Comparison of ENCODE assay signal across 28 mouse cellular contexts in the genomic region with DNA sequence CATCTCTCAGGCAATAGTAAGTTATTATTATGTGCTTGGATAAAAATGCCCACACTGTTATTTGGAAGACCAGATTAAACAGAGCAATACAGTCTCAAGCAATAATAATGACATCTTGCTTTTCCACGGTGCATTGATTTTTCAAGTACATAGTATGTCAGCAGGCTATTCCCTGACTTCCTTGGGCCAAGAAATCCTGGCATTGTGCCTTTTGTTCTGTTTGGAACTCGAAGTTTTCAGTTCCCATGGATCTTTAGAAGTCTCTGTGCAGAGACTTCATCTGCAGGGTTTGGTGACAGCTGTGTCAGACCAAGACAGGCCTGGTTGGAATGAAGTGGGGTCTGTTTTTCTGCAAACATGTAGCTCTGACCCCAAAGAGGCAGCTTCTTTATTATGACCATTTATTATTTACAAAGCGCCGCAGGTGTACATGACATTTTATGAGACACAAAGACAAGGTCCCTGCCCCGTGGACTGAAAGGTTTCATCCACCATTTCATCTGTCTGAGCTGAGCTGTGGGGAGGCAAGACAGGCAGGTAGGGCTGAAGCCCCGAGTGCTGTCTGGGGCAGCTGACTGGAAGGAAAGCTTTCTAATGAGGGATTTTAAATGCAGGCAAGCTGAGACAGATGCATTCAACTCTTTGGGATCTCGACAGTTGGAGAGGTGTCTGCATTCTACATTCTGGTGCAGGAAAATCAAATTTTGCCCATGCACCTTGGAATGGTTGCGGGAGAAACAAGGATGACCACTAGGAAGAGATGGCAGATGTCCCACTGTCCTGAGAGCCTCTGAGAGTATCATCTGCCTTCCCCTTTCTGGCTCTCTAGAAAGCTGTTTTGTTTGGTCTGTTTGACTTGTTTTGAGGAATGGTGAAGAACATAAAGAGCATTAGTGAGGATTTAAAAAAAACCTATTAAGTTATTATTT. TPM values are rescaled to one million over a fixed set of nuclear protein-coding genes. Genes with fewer than 3 reads are reported as not detected.
DNase-seq lines count a peak whose midpoint lies in the region; ATAC-seq and TF ChIP-seq lines count a peak whose summit lies in the region.
"Had no signal": no experiment of that assay in that cellular context is flagged by ENCODE, and none has a peak within 500 bp of the region (broad histone marks: within the 10 kb centered on the region; RNA-seq: fewer than 3 reads in every experiment).

No protein-coding gene starts in this region.

- H3K27ac ChIP-seq in embryonic facial prominence, embryonic 14.5 days (replicated peaks; ENCODE audit: low read depth, low read length): no peak overlapping the region
- no peak overlapping the region for H3K27ac ChIP-seq in embryonic facial prominence, embryonic 10.5 days (replicated peaks)
- H3K27ac ChIP-seq in hindbrain, postnatal 0 days: no peak overlapping the region
- no peak overlapping the region for H3K27ac ChIP-seq in hindbrain, embryonic 13.5 days
- peak overlapping the region; percentile 9; the same call in 1 of the 2 replicates for H3K27ac ChIP-seq in neural tube, embryonic 15.5 days (replicated peaks)
- H3K27ac ChIP-seq: forebrain, embryonic 13.5 days; heart, adult 2 months; heart, embryonic 13.5 days; kidney, embryonic 15.5 days; limb, embryonic 15.5 days; liver, embryonic 14.5 days; lung, embryonic 15.5 days; neural tube, embryonic 12.5 days had no signal

- H3K27me3 ChIP-seq in embryonic facial prominence, embryonic 14.5 days (replicated peaks; ENCODE audit: control insufficient read depth, insufficient read depth, low read length): no peaks in the 10 kb centered on the region
- H3K27me3 ChIP-seq in embryonic facial prominence, embryonic 10.5 days (replicated peaks; ENCODE audit: low read depth, poor library complexity, severe bottlenecking): no peaks in the 10 kb centered on the region
- H3K27me3 ChIP-seq in hindbrain, postnatal 0 days (ENCODE audit: insufficient read depth, low read length): no peaks in the 10 kb centered on the region
- H3K27me3 ChIP-seq in hindbrain, embryonic 13.5 days: no peaks in the 10 kb centered on the region
- no peaks in the 10 kb centered on the region for H3K27me3 ChIP-seq in neural tube, embryonic 15.5 days (replicated peaks)
- H3K27me3 ChIP-seq: forebrain, embryonic 13.5 days; heart, embryonic 13.5 days; kidney, embryonic 15.5 days; limb, embryonic 15.5 days; lung, embryonic 15.5 days; neural tube, embryonic 12.5 days had no signal

- no peak for ATAC-seq in embryonic facial prominence, embryonic 14.5 days (ENCODE audit: low read depth)
- no peak for ATAC-seq in hindbrain, postnatal 0 days
- no peak for ATAC-seq in hindbrain, embryonic 13.5 days (ENCODE audit: low FRiP score)
- ATAC-seq in neural tube, embryonic 15.5 days (ENCODE audit: low FRiP score): no peak
- ATAC-seq in erythroblast, adult 5-6 weeks (replicated peaks; ENCODE audit: low FRiP score, poor library complexity, severe bottlenecking): no peak

- no peaks in the 10 kb centered on the region for H3K4me1 ChIP-seq in embryonic facial prominence, embryonic 14.5 days (ENCODE audit: control insufficient read depth, insufficient read depth, low read length)
- H3K4me1 ChIP-seq in embryonic facial prominence, embryonic 10.5 days: peaks cover 14% of the 10 kb centered on the region
- peaks cover 4% of the 10 kb centered on the region; the same call in 1 of the 2 replicates for H3K4me1 ChIP-seq in hindbrain, postnatal 0 days (ENCODE audit: insufficient read depth, low read length)
- H3K4me1 ChIP-seq in hindbrain, embryonic 13.5 days (replicated peaks): 0 out of 2 replicates have a peak, but pooled peaks cover 3% of the 10 kb centered on the region
- peaks cover 11% of the 10 kb centered on the region; the same call in 1 of the 2 replicates for H3K4me1 ChIP-seq in neural tube, embryonic 15.5 days
- H3K4me1 ChIP-seq: heart, embryonic 13.5 days; kidney, embryonic 15.5 days; limb, embryonic 15.5 days; lung, embryonic 15.5 days; neural tube, embryonic 12.5 days had no signal

- WGBS in embryonic facial prominence, embryonic 14.5 days: 60% methylated on average over 8 of the region's 8 CpGs
- 73% methylated on average over 8 of the region's 8 CpGs for WGBS in embryonic facial prominence, embryonic 10.5 days
- WGBS in hindbrain, postnatal 0 days: 49% methylated on average over 8 of the region's 8 CpGs
- 65% methylated on average over 8 of the region's 8 CpGs for WGBS in hindbrain, embryonic 13.5 days
- 62% methylated on average over 8 of the region's 8 CpGs for WGBS in neural tube, embryonic 15.5 days

- no peak overlapping the region for H3K4me2 ChIP-seq in embryonic facial prominence, embryonic 14.5 days (ENCODE audit: low read depth, low read length)
- no peak overlapping the region for H3K4me2 ChIP-seq in hindbrain, postnatal 0 days (ENCODE audit: low read depth, low read length)
- no peak overlapping the region for H3K4me2 ChIP-seq in hindbrain, embryonic 13.5 days
- no peak overlapping the region for H3K4me2 ChIP-seq in neural tube, embryonic 15.5 days
- H3K4me2 ChIP-seq: forebrain, embryonic 13.5 days; heart, embryonic 13.5 days; kidney, embryonic 15.5 days; limb, embryonic 15.5 days; lung, embryonic 15.5 days; neural tube, embryonic 12.5 days had no signal

- H3K9me3 ChIP-seq in embryonic facial prominence, embryonic 14.5 days (ENCODE audit: control insufficient read depth, low read length): no peaks in the 10 kb centered on the region
- no peaks in the 10 kb centered on the region for H3K9me3 ChIP-seq in embryonic facial prominence, embryonic 10.5 days
- H3K9me3 ChIP-seq in hindbrain, postnatal 0 days (ENCODE audit: low read length): no peaks in the 10 kb centered on the region
- H3K9me3 ChIP-seq in hindbrain, embryonic 13.5 days: no peaks in the 10 kb centered on the region
- H3K9me3 ChIP-seq in neural tube, embryonic 15.5 days (replicated peaks): no peaks in the 10 kb centered on the region
- H3K9me3 ChIP-seq: forebrain, embryonic 13.5 days; kidney, embryonic 15.5 days; limb, embryonic 15.5 days; lung, embryonic 15.5 days; neural tube, embryonic 12.5 days had no signal

- no peaks in the 10 kb centered on the region for H3K36me3 ChIP-seq in embryonic facial prominence, embryonic 14.5 days (ENCODE audit: control insufficient read depth, insufficient read depth, low read length)
- H3K36me3 ChIP-seq in embryonic facial prominence, embryonic 10.5 days (replicated peaks): no peaks in the 10 kb centered on the region
- H3K36me3 ChIP-seq in hindbrain, postnatal 0 days (ENCODE audit: insufficient read depth, low read length): no peaks in the 10 kb centered on the region
- no peaks in the 10 kb centered on the region for H3K36me3 ChIP-seq in hindbrain, embryonic 13.5 days
- no peaks in the 10 kb centered on the region for H3K36me3 ChIP-seq in neural tube, embryonic 15.5 days
- H3K36me3 ChIP-seq: heart, embryonic 13.5 days; kidney, embryonic 15.5 days; limb, embryonic 15.5 days; lung, embryonic 15.5 days; neural tube, embryonic 12.5 days had no signal

- no peak overlapping the region for H3K9ac ChIP-seq in embryonic facial prominence, embryonic 14.5 days (ENCODE audit: low read depth, low read length)
- H3K9ac ChIP-seq in hindbrain, postnatal 0 days (replicated peaks; ENCODE audit: low read length): no peak overlapping the region
- no peak overlapping the region for H3K9ac ChIP-seq in hindbrain, embryonic 13.5 days
- H3K9ac ChIP-seq in neural tube, embryonic 15.5 days (replicated peaks): no peak overlapping the region
- H3K9ac ChIP-seq: forebrain, embryonic 13.5 days; heart, embryonic 13.5 days; kidney, embryonic 15.5 days; limb, embryonic 15.5 days; liver, embryonic 14.5 days; lung, embryonic 15.5 days; neural tube, embryonic 12.5 days had no signal

- TF ChIP-seq CTCF in hindbrain, postnatal 0 days (IDR thresholded peaks at IDR 0.05; ENCODE audit: low read depth): no peak

- peak; percentile 31 for DNase-seq in embryonic facial prominence, embryonic 14.5 days (ENCODE audit: low spot score)
- no peak for DNase-seq in embryonic facial prominence, embryonic 10.5 days (ENCODE audit: low spot score)
- peak; percentile 57 for DNase-seq in hindbrain, postnatal 0 days (ENCODE audit: low spot score)
- DNase-seq in neural tube, embryonic 10.5 days (ENCODE audit: extremely low spot score, low spot score): no peak
- DNase-seq in cerebellum, postnatal 25 days: peak; percentile 38 to 61
- DNase-seq: adrenal gland, postnatal 25 days; gastrocnemius, postnatal 25 days; heart, adult 2 months; kidney, adult 11 months; kidney, postnatal 36 days; layer of hippocampus, adult 9-11 months; lung, postnatal 4 days; retina, postnatal 1 day; spleen, adult 18-20 months had no signal

- H3K4me3 ChIP-seq in embryonic facial prominence, embryonic 14.5 days (ENCODE audit: low read depth, low read length): no peak overlapping the region
- H3K4me3 ChIP-seq in embryonic facial prominence, embryonic 10.5 days: no peak overlapping the region
- no peak overlapping the region for H3K4me3 ChIP-seq in hindbrain, postnatal 0 days (ENCODE audit: low read length)
- no peak overlapping the region for H3K4me3 ChIP-seq in hindbrain, embryonic 13.5 days
- no peak overlapping the region for H3K4me3 ChIP-seq in neural tube, embryonic 15.5 days (replicated peaks)
- H3K4me3 ChIP-seq: erythroblast, embryonic 14.5 days; forebrain, embryonic 13.5 days; heart, adult 2 months; heart, embryonic 13.5 days; kidney, embryonic 15.5 days; limb, embryonic 15.5 days; lung, embryonic 15.5 days; neural tube, embryonic 12.5 days had no signal

RNA-seq across cellular contexts. Expression of a gene that starts 57.4 kb away (rescaled TPM):
- 1.7 and 1.9 TPM in 2 replicates for polyA plus RNA-seq in embryonic facial prominence, embryonic 14.5 days (2014; fragmentation: Nextera tagmentation; extraction: Ambion mirVana)
- polyA plus RNA-seq in embryonic facial prominence, embryonic 10.5 days (2016; fragmentation: Nextera tagmentation; extraction: Ambion mirVana): 2.3 and 4.8 TPM in 2 replicates
- total RNA-seq in hindbrain, postnatal 0 days (2014; rRNA removed): 32.6 and 43.6 TPM in 2 replicates
- polyA plus RNA-seq in hindbrain, postnatal 0 days (2015; fragmentation: Nextera tagmentation; extraction: Ambion mirVana): 9.1 and 10.1 TPM in 2 replicates
- polyA plus RNA-seq in hindbrain, embryonic 13.5 days (2015; fragmentation: Nextera tagmentation; extraction: Ambion mirVana): 11.3 and 11.8 TPM in 2 replicates
- 11.8 and 14.1 TPM in 2 replicates for polyA plus RNA-seq in neural tube, embryonic 15.5 days (2015; fragmentation: Nextera tagmentation; extraction: Ambion mirVana)
- total RNA-seq in erythroblast, adult 5-6 weeks (2015; ENCODE audit: low replicate concordance): not detected in 2 replicates
- total RNA-seq in erythroblast, adult 5-6 weeks (2017; ENCODE audit: low replicate concordance): 0.94 and 3.6 TPM in 2 replicates
- total RNA-seq: adrenal gland, postnatal 25 days; common myeloid progenitor, adult 5-6 weeks; gastrocnemius, postnatal 25 days; heart, postnatal 14 days; megakaryocyte-erythroid progenitor cell, adult 5-6 weeks had no signal
- polyA plus RNA-seq: erythroblast, embryonic 14.5 days; heart, adult 2 months had no signal

Comparison
In these comparisons a context has a peak if more than half of its experiments do, and no peak if none do; other contexts are left out.
1. DNase-seq: peak in embryonic facial prominence, embryonic 14.5 days (single experiment), hindbrain, postnatal 0 days (single experiment) and cerebellum, postnatal 25 days (2 of 2); none in embryonic facial prominence, embryonic 10.5 days (single experiment) and neural tube, embryonic 10.5 days (single experiment).